Mouse (Mus musculus): ENCODE results near the gene Ints11.

DNA sequence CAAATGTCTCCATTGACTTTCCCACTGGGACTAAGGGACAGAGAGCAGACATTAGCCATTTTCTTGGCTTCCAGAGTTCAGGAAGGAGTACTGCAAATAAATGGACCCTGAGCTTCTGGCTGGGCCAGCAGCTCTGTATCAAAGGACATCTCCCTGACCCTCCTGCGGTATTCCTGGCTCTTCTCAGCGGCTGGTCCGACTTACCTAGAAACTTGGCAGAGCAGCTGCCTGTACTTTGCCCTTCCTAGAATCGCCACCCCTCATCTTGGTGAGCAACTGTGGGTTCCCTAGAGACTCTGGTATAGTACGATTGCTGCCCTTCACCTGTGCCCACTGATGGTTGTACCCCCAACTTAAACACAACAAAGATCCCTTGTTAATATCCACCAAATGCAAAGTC is 26.1 kb upstream of the Ints11 start:
- no peak for TF ChIP-seq POLR2A (IDR thresholded peaks at IDR 0.05; ENCODE audit: borderline replicate concordance, control insufficient read depth, low read depth, low read length)
- no peak for TF ChIP-seq CTCF (IDR thresholded peaks at IDR 0.05; ENCODE audit: control insufficient read depth, insufficient read depth, low read length)
